Mouse (Mus musculus) MN1 (cell line): ENCODE measurements at regions not wholly inside any gene's neighbourhood (a gene's known extent, or its start where the extent isn't known, plus 50 kb on each side); places are given as distances from the start of the nearest gene placed in this dataset.

ENCODE experiments used
- DNase-seq: peaks from one replicate; pipeline ENCODE4 v3.0.0-alpha.2; 2016; ENCODE audit warnings: low spot score

DNA sequence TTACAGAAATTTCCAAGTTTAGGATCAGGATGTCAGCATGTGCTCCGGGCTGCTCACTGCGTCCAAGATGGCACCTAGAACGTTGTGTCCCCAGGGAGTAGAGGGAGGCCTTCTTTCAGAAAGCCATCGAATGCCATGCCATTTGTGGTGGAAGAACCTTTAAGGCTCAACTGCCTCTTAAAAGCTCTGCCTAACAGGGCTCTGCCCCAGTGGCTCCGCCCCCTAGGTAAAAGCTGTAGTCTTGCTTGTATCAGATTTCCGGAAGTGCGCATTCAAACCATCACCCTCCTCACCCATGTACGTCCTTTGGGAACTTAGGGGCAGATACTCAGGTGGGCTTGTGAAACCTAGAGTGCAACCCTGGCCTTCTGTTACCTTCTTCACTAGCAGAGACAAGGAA lies 54.0 kb upstream of the Psmd7 start:
- no peak for DNase-seq

DNA sequence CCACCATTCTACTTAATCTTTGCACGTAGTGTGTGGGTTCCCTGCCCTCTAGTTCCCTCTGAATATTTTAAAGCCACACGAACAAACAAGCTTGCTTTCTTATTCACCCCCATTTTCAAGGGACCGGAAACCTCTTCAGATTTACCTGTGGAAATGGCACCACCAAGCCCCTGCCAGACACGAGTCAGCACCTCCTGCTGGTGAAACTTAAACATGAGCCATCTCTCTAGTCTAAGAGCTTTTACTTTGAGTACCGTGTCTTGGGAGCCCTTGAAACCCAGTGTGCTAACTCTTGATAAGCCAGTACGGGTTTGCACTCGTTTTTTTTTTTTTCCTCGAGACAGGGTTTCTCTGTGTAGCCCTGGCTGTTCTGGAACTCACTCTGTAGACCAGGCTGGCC lies 59.7 kb upstream of the Psmd7 start:
- DNase-seq: no peak

GRCm38 (mm10) chr8:107650306-107650705 lies 62.0 kb upstream of the Psmd7 start:
- DNase-seq: no peak

DNA sequence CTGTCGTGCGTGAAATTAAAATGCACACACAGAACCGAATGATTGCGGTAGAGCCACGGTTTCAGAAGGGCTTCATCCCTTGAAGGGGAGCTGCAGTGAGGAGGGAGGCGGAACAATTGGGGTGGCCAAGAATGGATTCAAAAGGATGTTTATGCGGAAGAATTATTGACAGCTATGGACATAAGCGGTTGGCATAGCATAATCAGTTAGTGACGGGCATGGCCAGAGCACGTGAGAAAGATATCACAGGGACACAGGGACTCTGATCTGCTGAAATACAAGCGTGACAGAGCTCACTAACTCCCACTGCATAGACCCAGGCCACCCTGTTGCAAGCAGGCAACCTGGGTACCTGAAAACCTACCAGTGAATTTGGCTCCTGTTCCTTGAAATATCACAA lies 63.2 kb upstream of the Psmd7 start:
- no peak for DNase-seq

DNA sequence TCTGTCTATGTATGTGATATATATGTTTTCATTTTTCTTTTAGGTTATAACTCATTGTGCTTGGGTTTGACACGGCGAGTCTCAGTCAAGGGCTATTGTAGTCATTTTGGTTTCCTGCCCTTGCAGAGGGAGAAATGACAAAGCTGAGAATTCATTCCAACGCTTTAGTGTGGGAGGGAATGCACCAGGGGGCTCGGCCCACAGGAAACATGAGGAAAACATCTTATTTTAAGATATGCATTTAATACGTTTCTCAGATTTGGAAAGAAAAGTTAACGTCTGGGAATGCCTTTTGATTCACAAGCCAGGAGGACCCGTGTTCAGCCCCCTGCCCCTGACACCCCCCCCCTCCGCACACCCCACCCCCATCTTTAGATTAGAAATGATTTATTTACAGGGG lies 64.0 kb upstream of the Psmd7 start:
- DNase-seq: no peak

- no peak for DNase-seq
These were observed 65.4 kb upstream of the Psmd7 start for GRCm38 (mm10) chr8:107653711-107654110.

GRCm38 (mm10) chr8:107656622-107657021 lies 68.4 kb upstream of the Psmd7 start:
- no peak for DNase-seq

DNA sequence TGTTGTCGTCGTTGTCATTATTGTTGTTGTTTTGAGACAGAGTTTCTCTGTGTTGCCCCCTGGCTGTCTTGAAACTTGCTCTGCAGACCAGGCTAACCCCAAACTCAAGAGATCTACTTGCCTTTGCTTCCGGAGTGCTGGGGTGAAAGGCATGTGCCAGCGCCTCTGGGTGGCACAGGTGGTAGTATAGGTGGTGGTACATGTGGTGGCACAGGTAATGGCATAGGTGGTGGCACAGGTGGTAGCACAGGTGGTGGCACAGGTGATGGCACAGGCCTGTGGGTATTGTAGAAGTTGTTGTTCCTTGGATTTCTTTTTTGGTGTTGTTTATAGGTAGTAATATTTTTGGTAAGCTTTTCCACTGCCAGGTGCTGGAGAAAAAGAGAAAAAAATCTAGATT lies 69.5 kb upstream of the Psmd7 start:
- DNase-seq: no peak

- DNase-seq: no peak
These were observed 70.1 kb upstream of the Psmd7 start for GRCm38 (mm10) chr8:107658386-107658785.

DNA sequence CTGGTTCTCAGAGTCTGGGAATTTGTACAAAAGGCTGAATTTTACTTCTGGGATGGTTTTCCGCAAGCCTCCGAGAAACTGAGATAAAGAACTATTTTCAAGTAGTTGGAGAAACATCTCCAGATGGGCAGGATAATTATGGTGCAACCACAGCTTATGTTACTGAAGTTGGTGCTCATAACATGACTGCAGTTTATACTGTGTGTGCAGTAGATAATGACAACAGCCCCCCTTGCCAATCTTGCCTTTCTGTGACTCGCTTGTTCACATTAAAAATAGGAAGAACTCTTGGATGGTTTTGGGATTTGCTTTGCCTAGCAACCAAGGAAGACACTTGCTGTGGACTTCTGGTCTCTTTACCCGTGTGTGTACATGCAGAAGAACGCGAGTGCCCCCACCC lies 72.4 kb upstream of the Psmd7 start:
- no peak for DNase-seq

DNA sequence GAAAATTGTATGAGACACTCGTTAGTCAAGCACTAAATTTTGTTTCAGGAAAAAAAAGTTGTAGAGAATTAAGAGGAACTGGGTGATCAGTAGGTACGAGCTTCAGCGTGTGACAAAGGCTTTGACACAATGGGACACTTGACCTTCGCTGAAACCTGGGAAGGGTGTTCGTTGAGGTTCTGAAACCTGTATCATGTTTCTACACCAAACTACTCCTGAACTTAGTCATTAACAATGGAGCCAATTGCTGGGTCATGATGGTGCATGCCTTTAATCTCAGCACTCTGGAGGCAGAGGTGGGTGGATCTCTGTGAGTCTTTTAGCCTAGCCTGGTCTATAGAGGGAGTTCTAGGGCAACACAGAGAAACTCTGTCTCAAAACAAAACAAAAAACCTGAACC lies 81.3 kb upstream of the Psmd7 start:
- no peak for DNase-seq

DNA sequence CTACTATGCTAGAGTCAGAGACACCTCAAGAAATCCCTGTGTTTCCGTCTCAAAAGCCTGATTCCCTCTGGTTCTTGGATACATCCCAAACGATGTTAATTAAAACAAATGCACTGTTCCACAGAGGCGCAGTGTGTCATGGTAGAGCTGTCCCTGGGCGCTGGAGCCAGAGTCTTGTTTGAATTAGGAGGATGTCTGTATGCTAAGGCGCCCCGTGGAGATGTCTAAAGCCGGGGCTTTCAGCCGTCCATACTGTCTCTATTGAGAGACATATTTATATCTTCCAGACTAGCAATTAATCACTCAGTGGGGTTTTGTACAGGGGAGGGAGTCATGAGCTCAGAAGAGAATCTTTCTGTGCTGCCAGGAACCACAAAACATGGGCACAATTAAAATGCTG lies 83.2 kb upstream of the Psmd7 start:
- peak; percentile 86 for DNase-seq

- no peak for DNase-seq
These were observed 84.4 kb upstream of the Psmd7 start for GRCm38 (mm10) chr8:107672691-107673090.

DNA sequence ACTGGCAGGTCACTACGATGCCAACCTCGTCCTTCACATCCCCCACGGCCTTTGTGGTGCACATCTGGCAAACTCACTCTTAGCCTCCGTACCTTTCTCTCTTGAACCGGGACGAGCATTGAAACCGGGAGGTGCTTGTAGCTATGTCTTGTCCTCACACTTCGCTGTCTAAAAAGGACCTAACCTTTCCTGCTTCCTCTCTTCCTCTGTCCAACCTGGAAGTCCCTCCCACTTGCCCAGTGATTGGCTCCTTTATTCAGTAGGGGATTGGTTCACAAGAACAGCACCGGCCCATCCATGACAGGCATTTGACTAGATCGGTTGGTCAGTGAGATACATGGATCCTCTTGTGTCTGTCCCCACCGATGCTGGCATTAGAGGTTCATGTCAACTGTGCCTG lies 93.8 kb upstream of the Psmd7 start:
- peak; percentile 62 for DNase-seq

GRCm38 (mm10) chr8:107684721-107685691 lies 96.7 kb upstream of the Psmd7 start:
- DNase-seq: no peak

DNA sequence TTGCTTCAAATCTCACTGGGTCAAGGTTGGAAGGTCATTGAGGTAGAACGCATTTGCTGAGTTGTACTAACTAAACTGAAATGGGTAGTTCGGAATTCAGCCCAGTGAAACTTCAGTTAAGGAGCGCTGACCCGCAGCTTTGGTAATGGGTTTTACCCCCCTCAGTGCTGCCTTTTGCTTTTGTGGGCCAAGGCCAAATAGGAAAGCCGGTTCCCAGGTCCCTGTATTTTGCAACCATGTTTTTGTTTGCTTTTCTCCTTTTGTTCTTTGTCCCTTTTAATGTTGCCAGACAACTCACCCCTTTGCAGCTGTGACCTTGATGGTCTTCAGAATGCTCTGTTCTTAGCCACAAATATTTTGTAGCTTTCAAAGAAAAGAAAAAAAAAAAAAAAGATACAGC lies 98.7 kb upstream of the Psmd7 start:
- no peak for DNase-seq

GRCm38 (mm10) chr8:107687529-107687928 lies 99.3 kb upstream of the Psmd7 start:
- DNase-seq: no peak

- DNase-seq: no peak
These were observed 100.8 kb upstream of the Psmd7 start for GRCm38 (mm10) chr8:107689020-107689419.

GRCm38 (mm10) chr8:107691251-107691650 lies 103.0 kb upstream of the Psmd7 start:
- DNase-seq: no peak

- no peak for DNase-seq
These were observed 108.4 kb upstream of the Psmd7 start for GRCm38 (mm10) chr8:107696384-107697346.

DNA sequence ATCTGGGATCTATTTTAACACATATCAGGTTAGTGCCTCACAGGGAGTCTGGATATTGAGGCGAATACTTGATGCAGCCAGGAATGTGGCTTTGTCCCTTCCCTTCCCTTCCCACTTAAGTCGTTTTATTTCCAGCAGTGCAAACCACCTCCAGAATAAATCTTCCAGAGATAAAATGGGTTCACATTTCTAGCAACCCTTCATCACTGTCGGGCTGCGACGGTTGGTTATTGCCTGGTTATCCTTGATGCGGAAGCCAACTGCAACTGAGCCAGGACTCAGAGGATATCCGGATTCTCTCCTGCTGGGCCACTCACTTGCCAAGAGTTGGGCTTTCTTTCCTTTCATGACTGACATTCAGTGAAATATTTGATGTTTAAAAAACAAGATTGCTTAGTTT lies 111.0 kb upstream of the Psmd7 start:
- DNase-seq: no peak

- no peak for DNase-seq
These were observed 111.5 kb upstream of the Psmd7 start for GRCm38 (mm10) chr8:107699759-107700158.

DNA sequence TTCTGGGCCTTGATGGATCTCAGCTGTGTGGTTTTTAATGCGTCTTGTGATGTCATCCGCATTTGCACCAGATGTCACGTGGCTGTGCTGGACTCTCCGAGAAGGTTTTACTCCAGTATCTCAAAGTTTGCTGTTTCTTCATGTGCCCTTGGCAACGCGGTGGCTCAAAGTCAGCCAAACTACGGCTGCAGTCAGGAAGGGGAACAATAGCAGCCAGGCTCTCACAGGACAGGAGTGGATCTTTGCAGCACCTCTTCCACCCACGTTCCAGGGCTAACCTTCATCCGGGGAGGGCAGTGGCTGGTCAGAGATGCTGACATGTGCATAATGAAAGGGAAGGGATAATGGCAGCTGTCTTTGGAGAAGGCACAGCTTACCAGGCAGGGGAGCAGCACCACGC lies 127.6 kb upstream of the Psmd7 start:
- DNase-seq: no peak
